Mouse (Mus musculus): ENCODE measurements around the gene Cdkn1a. TPM values are rescaled to one million over a fixed set of nuclear protein-coding genes. Genes with fewer than 3 reads are reported as not detected.
A peak's percentile ranks its signal among the peaks of the same experiment; 100 is the strongest.

Cdkn1a gene
- total RNA-seq, 2 experiments from 2014 or later, result 8.2 to 14.5 TPM

GRCm38 (mm10) chr17:29118057-29118456, 27.3 kb downstream of the Cdkn1a start:
- Histone ChIP-seq H3K27ac (no peak overlapping the region), H3K4me3 (no peak overlapping the region)
- no peak for DNase-seq (ENCODE audit: low spot score in 2 of 2)
- no peak for TF ChIP-seq CTCF (conservative IDR thresholded peaks at IDR 0.05)

DNA sequence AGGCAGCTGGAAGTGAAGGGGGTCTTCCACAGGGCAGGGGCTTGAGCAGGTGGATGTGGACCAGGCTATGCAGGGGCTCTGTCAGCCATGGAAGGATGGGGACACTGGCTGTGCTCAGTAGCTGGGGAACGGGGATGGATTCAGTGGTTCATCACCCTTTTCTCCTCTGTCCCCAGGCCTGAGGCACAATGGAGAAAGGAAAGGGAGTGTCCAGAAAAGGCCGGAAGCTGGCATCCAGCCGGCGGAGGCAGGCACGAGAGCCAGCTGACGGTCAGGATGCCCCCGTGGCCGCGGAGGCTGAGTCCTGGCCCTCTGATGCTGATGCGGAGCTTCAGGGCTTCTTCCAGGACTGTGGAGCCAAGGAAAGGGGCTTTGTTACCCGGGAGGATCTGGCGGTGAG, 29.9 kb downstream of the Cdkn1a start:
- no peak for DNase-seq (ENCODE audit: low spot score in 2 of 2)
- no peak for TF ChIP-seq CTCF (conservative IDR thresholded peaks at IDR 0.05)
- no peak overlapping the region for H3K27ac ChIP-seq
- no peak overlapping the region for H3K4me3 ChIP-seq

GRCm38 (mm10) chr17:29122817-29123216, 32.0 kb downstream of the Cdkn1a start:
- Histone ChIP-seq H3K4me3 (no peak overlapping the region), H3K27ac (no peak overlapping the region)
- DNase-seq (ENCODE audit: low spot score in 2 of 2), result no peak
- TF ChIP-seq CTCF (conservative IDR thresholded peaks at IDR 0.05), result no peak

GRCm38 (mm10) chr17:29123578-29124174, 32.9 kb downstream of the Cdkn1a start:
- H3K27ac ChIP-seq, result no peak overlapping the region
- no peak for TF ChIP-seq CTCF (conservative IDR thresholded peaks at IDR 0.05)
- H3K4me3 ChIP-seq, result no peak overlapping the region
- no peak for DNase-seq (ENCODE audit: low spot score in 2 of 2)

- Histone ChIP-seq H3K4me3 (no peak overlapping the region), H3K27ac (no peak overlapping the region)
- no peak for DNase-seq (ENCODE audit: low spot score in 2 of 2)
- no peak for TF ChIP-seq CTCF (conservative IDR thresholded peaks at IDR 0.05)
These were observed 35.8 kb downstream of the Cdkn1a start for GRCm38 (mm10) chr17:29126561-29126960.

GRCm38 (mm10) chr17:29129341-29129740, 38.6 kb downstream of the Cdkn1a start:
- no peak for TF ChIP-seq CTCF (conservative IDR thresholded peaks at IDR 0.05)
- no peak overlapping the region for H3K27ac ChIP-seq
- DNase-seq (ENCODE audit: low spot score in 2 of 2), result no peak
- no peak overlapping the region for H3K4me3 ChIP-seq

- DNase-seq (ENCODE audit: low spot score in 2 of 2), result no peak
- H3K4me3 ChIP-seq, result no peak overlapping the region
- no peak overlapping the region for H3K27ac ChIP-seq
- TF ChIP-seq CTCF (conservative IDR thresholded peaks at IDR 0.05), result no peak
These were observed 44.3 kb downstream of the Cdkn1a start for GRCm38 (mm10) chr17:29135066-29135465.

DNA sequence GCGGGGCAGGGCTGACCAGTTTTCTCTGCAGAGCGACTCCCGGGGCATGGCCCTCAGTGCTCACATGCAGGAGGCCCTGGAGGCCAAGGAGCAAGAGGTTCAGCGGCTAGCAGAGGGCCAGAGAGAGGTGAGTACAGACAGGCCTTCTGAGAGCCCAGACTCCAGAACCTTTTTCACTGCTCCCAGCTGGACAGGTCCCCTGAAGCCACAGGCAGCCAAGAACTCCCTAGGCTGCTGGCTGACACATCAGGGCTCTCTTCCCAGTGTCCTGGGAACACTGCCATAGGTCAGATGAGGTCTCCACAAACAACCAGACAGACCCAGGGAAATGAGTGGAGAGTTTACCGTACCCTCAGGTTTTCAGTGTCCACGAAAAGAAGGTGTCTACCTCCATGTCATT, 45.5 kb downstream of the Cdkn1a start:
- Histone ChIP-seq H3K4me3 (no peak overlapping the region), H3K27ac (no peak overlapping the region)
- TF ChIP-seq CTCF (conservative IDR thresholded peaks at IDR 0.05), result no peak
- DNase-seq (ENCODE audit: low spot score in 2 of 2), result peak; percentile 36 to 45

- no peak for DNase-seq (ENCODE audit: low spot score in 2 of 2)
- H3K27ac ChIP-seq, result no peak overlapping the region
- TF ChIP-seq CTCF (conservative IDR thresholded peaks at IDR 0.05), result no peak
- no peak overlapping the region for H3K4me3 ChIP-seq
These were observed 47.1 kb downstream of the Cdkn1a start for GRCm38 (mm10) chr17:29137906-29138305.

GRCm38 (mm10) chr17:29141577-29141976, 50.8 kb downstream of the Cdkn1a start:
- no peak for DNase-seq (ENCODE audit: low spot score in 2 of 2)
- H3K4me3 ChIP-seq, result no peak overlapping the region
- H3K27ac ChIP-seq, result no peak overlapping the region
- TF ChIP-seq CTCF (conservative IDR thresholded peaks at IDR 0.05), result no peak

DNA sequence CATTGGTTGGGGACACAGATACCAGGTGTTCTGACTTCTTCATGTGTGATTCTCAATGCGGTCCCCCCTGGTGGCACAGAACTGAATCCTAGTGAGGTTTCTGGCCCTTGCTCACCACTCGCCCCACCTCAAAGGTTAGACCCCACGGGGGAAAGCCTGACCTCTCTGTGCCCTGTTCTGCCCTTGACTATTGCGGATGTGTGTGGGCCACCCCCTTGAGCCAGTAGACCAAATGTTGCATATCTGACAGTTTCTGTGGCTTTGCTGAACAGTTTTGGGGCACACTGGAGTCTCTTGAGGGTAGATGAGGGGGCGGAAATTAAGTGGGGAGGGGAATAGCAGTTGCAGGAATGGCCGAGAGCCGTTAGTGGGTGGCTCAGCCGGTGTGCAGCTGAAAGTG, 52.5 kb downstream of the Cdkn1a start:
- Histone ChIP-seq H3K27ac (no peak overlapping the region), H3K4me3 (no peak overlapping the region)
- no peak for DNase-seq (ENCODE audit: low spot score in 2 of 2)
- no peak for TF ChIP-seq CTCF (conservative IDR thresholded peaks at IDR 0.05)

DNA sequence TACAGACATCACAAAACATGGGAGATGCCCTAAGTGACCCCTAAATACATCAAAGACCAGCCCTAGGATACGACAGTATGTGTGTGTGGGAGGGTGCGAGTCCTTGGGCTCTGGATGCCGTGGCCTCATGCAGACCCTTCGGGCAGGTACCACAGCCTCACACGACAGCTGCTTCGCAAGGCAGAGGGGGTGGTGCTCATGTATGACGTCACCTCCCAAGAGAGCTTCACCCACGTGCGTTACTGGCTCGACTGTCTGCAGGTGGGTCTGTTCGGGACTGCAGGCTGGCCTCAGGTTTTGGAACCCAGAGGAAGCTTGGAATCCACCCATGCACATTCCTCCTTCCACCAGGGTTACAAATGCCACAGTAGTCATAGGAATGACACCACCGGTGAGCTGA, 54.3 kb downstream of the Cdkn1a start:
- TF ChIP-seq CTCF (conservative IDR thresholded peaks at IDR 0.05), result no peak
- no peak overlapping the region for H3K4me3 ChIP-seq
- DNase-seq (ENCODE audit: low spot score in 2 of 2), result no peak
- no peak overlapping the region for H3K27ac ChIP-seq

DNA sequence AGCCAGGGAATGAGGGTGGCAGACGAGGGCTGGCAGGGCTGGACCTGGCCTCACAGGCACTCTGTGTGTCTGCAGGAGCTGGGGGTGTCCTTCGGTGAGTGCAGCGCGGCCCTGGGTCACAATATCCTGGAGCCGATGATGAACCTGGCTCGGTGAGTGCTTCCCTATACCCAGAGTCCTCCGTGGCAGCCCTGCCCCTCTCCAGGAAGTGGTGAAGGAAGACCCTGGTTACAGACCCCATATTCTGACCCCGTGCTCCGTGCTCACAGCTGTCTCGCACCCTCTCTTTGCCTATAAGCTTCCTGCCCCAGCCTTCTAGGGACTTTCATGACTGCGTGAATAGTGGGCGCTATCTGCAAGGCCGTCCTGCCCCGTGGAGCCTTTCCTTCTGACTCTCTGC, 56.5 kb downstream of the Cdkn1a start:
- no peak overlapping the region for H3K4me3 ChIP-seq
- DNase-seq (ENCODE audit: low spot score in 2 of 2), result no peak
- no peak for TF ChIP-seq CTCF (conservative IDR thresholded peaks at IDR 0.05)
- no peak overlapping the region for H3K27ac ChIP-seq

DNA sequence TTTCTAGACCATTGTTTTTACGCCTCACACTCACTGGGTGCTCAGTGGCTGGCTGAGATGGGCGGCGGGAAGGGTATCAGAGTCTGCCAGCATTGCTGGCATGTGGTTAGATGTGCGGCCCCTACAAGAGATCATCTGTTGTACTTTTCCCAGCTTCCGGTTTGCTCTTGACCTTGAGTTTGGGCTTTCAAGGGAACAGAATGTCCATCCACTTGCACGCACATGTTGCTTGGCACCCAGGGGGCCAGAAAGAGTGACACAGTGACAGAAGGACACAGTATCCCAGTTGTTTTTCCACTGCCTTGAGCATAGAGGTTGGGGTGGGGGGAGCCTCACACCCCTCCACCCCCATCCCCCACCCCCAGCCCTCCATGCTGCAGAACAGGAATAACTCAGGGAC, 57.0 kb downstream of the Cdkn1a start:
- TF ChIP-seq CTCF (conservative IDR thresholded peaks at IDR 0.05), result no peak
- Histone ChIP-seq H3K4me3 (no peak overlapping the region), H3K27ac (no peak overlapping the region)
- DNase-seq (ENCODE audit: low spot score in 2 of 2), result no peak

DNA sequence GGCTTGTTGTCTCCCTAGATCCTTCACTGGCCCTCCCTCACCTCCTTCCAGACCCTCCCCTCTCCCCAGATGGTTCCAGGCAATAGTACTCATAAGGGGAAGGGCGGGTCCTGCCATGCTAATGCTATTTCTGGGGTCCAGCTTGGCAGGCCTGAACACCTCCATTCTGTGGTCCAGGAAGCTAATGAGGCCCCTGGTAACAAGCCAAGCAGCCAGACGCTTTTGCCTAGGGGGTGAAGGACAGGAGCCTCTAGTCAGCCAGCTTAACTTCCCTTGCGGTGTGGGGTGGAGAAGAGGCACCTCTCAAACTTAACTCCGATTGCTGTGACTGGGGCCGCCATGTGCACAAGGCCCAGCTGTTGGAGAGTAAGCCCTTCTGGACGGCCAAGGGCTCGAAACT, 59.0 kb downstream of the Cdkn1a start:
- no peak overlapping the region for H3K4me3 ChIP-seq
- H3K27ac ChIP-seq, result no peak overlapping the region
- no peak for DNase-seq (ENCODE audit: low spot score in 2 of 2)
- TF ChIP-seq CTCF (conservative IDR thresholded peaks at IDR 0.05), result no peak

Other genes starting within 250 kb of the Cdkn1a start
- under 1 TPM; 0.49 to 0.56 TPM for gene Pnpla1, start 232.6 kb upstream of the Cdkn1a start, total RNA-seq (2021)
- gene 4930539E08Rik, start 175.7 kb upstream of the Cdkn1a start, total RNA-seq (2021), result 1 to 10 TPM; 4.0 to 4.1 TPM
- not detected for gene Pxt1, start 147.1 kb upstream of the Cdkn1a start, total RNA-seq (2021)
- gene Kctd20, start 139.0 kb upstream of the Cdkn1a start, total RNA-seq (2021), result 10 to 100 TPM; 58.7 to 64.4 TPM
- gene Stk38, start 83.0 kb upstream of the Cdkn1a start, total RNA-seq (2021), result 10 to 100 TPM; 50.4 to 65.6 TPM
- gene Srsf3, start 58.3 kb upstream of the Cdkn1a start, total RNA-seq (2021), result 100 to 1,000 TPM; 125 to 130 TPM
- gene Rab44, start 23.2 kb downstream of the Cdkn1a start, total RNA-seq (2021), result under 1 TPM in 1 of 2 experiments, not detected in 1; 0.17 TPM
- gene Cpne5, start 147.2 kb downstream of the Cdkn1a start, total RNA-seq (2021), result 10 to 100 TPM; 34.0 to 36.3 TPM
- 10 to 100 TPM; 14.8 to 16.2 TPM for gene Ppil1, start 173.2 kb downstream of the Cdkn1a start, total RNA-seq (2021)
- 10 to 100 TPM; 78.9 to 81.5 TPM for gene BC004004, start 177.8 kb downstream of the Cdkn1a start, total RNA-seq (2021)
- gene Pi16, start 226.7 kb downstream of the Cdkn1a start, total RNA-seq (2021), result 1 to 10 TPM in 1 of 2 experiments, under 1 TPM in 1; 0.74 to 1.1 TPM

All from layer of hippocampus, adult 2 months (tissue).